Mouse (Mus musculus): Measurements from ENCODE around the gene Gm45618. TPM values are rescaled to one million over a fixed set of nuclear protein-coding genes. Genes with fewer than 3 reads are reported as not detected.

Gm45618 gene
- total RNA-seq, 1 experiment from 2014 or later = not detected

- no peak for DNase-seq
Measured at GRCm38 (mm10) chr7:142093696-142094240, 26.8 kb downstream of the Gm45618 start.

GRCm38 (mm10) chr7:142092991-142093390 is 27.5 kb downstream of the Gm45618 start:
- DNase-seq = no peak

- DNase-seq = no peak
Measured at GRCm38 (mm10) chr7:142091848-142092247, 28.7 kb downstream of the Gm45618 start.

- no peak for DNase-seq
Measured at GRCm38 (mm10) chr7:142089648-142090447, 30.7 kb downstream of the Gm45618 start.

GRCm38 (mm10) chr7:142088886-142089285 is 31.6 kb downstream of the Gm45618 start:
- peak; percentile 70 for DNase-seq

- no peak for DNase-seq
Measured at GRCm38 (mm10) chr7:142087069-142087652, 33.4 kb downstream of the Gm45618 start.

GRCm38 (mm10) chr7:142086159-142086905 is 34.2 kb downstream of the Gm45618 start:
- DNase-seq = no peak

- DNase-seq = peak; percentile 94
Measured at GRCm38 (mm10) chr7:142084820-142085219, 35.7 kb downstream of the Gm45618 start.

GRCm38 (mm10) chr7:142084395-142084794 is 36.1 kb downstream of the Gm45618 start:
- peak; percentile 19 for DNase-seq

- DNase-seq = peak; percentile 50
Measured at GRCm38 (mm10) chr7:142083588-142084317, 36.8 kb downstream of the Gm45618 start.

GRCm38 (mm10) chr7:142082607-142083006 is 37.9 kb downstream of the Gm45618 start:
- no peak for DNase-seq

- DNase-seq = no peak
Measured at GRCm38 (mm10) chr7:142082179-142082578, 38.4 kb downstream of the Gm45618 start.

- no peak for DNase-seq
Measured at GRCm38 (mm10) chr7:142081736-142082135, 38.8 kb downstream of the Gm45618 start.

GRCm38 (mm10) chr7:142080876-142081275 is 39.7 kb downstream of the Gm45618 start:
- DNase-seq = no peak

GRCm38 (mm10) chr7:142079365-142079764 is 41.2 kb downstream of the Gm45618 start:
- no peak for DNase-seq

GRCm38 (mm10) chr7:142077138-142077537 is 43.4 kb downstream of the Gm45618 start:
- no peak for DNase-seq

- no peak for DNase-seq
Measured at GRCm38 (mm10) chr7:142074146-142074886, 46.2 kb downstream of the Gm45618 start.

- DNase-seq = no peak
Measured at GRCm38 (mm10) chr7:142071717-142072116, 48.8 kb downstream of the Gm45618 start.

- DNase-seq = no peak
Measured at GRCm38 (mm10) chr7:142071212-142071578, 49.3 kb downstream of the Gm45618 start.

- peak; percentile 79 for DNase-seq
Measured at GRCm38 (mm10) chr7:142070458-142071211, 49.9 kb downstream of the Gm45618 start.
